Mouse (Mus musculus): Measurements from ENCODE around the gene Acpp.

Gene Acpp

DNA sequence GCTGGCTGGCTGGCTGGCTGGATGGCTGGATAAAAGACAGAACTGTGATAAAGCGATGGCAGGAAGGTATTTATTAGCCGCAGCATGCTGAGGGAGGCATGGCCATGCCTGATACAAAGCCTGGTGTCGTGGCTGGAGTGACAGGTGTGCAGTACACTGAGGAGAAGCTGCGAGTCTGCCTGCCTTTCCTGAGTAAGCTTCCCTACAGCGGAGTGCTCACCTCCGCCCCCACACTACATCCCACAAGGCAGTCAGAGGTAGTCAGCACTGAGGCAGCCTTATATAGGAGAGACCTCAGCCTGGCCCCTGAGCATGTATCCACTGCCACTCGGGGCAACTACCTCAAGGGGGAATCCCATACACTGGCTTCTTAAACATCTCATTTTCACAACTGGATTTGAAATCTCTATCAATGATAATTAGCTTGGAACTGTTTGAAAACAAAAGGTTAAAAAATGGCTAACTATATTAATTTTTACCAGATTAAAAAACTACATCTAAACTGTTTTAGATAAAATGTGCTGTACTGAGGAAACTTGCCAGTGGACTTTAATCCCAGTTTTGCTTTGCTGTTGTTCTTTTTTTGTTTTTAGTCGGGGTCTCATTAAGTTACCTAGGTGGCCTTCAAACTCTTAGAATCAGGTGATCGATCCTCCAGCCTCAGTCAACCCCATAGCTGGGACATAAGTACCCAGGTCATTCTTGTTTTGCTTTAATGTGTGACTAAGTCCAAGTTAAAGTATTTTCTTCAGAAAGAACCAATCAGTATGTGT lies 83.0 kb downstream of the Acpp start:
- no peak for DNase-seq (ENCODE audit: low read depth, low spot score)

DNA sequence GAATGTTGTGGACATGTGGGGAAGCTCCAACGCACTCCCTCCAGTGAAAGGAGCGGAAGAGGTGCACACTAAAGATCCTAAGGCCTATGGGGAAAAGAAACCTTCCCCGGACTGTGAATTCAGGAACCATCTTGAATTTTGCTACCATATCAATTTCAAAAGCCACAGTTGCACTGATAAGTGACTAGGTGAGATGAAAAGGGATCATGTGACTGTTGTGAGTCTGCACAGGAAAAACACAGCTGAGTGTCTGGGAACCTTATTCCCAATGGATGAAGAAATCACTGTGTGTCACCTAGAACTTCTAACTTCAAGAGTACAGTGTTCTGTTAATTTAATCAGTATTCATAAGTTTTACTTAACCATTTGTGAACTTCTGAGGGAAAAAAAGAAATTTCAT lies 84.9 kb downstream of the Acpp start:
- no peak for DNase-seq (ENCODE audit: low read depth, low spot score)

DNA sequence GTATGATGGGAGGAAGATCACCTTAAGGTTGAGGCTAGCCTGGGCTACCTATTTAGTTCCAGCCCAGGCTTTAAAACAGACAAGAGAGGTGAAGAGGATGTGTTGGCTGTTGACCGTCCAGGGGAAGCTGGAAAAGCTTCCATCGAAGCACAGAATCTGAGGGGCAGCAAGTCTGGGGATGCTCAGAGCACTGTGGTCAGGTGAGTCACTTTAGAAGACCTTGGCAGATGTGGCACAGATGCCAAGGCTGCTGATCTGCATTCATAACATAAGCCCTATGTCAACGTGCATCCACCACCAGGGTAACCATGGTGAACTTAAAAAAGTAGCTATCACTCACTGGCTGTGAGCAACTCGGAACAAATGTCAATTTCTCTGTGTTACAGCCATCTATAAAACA lies 85.9 kb downstream of the Acpp start:
- no peak for DNase-seq (ENCODE audit: low read depth, low spot score)

DNA sequence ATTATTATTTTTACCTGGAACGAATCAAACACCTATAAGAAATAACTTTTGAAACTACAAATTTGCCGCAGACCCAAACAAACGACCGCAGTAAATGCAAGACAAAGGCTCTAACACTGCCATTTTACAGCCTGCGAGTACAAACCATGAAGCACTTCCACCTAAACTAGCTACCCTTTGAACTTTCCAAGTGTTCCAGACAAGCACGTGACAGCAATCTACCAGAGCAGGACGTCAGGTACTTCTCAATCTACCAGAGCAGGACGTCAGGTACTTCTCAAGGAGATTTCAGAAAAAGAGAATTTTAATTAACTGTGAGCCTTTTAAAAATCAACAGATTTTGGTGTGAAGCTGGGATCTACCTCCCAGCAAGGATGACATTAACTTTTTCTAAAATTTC lies 86.4 kb downstream of the Acpp start:
- no peak for DNase-seq (ENCODE audit: low read depth, low spot score)

DNA sequence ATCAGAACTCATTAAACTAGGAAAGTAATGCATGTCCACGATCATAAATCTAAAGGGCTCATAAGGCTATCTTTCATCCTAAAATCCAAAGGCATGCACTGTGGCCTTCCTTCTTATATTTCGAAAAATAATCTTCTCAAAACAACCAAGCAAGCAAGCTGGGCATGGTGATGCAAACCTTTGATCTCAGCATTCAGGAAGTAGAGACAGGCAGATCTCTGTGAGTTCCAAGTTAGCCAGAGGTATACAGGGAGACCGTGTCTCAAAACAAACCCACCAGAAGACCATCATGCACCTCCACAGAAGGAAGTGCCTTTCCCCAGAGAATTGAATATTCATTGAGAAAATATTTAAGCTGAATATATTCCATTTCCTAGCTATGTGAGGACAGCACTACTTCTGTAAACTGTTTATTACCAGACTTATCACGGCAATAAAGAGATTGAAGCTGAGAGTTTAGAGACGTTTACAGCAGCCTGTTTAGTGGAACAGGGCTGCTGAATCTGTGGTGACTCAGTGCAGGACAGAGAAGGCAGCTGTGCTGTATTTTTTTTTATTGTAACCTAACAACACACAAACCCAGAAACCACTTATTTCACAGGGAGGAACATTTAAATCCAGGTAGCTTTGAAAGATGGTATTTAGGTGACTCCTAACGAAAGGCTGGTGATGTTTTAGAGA lies 90.1 kb downstream of the Acpp start:
- DNase-seq (ENCODE audit: low read depth, low spot score) = no peak

DNA sequence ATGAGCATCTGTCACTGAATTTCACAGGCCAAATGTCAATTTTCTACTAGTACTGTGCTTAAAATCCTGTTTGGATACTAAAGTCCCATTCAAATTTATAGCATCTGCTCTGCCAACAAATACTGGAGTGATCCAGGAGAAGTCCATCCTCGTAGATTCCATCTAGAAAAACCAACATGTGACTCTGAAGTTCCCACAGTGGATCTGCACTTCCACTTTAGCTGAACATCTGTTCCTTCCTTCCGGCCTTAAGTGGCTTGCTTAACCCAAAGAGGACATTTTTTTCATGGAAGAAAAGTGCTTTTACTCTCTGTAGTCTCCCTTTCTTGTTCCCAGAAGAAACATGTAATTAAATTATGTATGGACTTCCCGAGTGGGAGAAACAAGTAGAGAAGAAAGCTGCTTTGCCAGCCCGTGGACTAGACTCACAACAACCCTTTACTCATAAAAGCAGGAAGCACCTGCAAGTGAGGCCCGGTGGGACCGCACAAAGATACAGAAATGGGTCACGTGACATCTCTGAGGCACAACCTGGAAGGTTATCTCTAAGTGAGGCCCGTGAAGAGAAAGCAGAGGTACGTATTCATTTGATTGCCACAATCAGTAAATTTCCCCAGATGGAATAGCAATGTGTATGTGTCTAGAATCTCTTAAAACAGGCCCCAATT lies 93.6 kb downstream of the Acpp start:
- DNase-seq (ENCODE audit: low read depth, low spot score) = no peak

DNA sequence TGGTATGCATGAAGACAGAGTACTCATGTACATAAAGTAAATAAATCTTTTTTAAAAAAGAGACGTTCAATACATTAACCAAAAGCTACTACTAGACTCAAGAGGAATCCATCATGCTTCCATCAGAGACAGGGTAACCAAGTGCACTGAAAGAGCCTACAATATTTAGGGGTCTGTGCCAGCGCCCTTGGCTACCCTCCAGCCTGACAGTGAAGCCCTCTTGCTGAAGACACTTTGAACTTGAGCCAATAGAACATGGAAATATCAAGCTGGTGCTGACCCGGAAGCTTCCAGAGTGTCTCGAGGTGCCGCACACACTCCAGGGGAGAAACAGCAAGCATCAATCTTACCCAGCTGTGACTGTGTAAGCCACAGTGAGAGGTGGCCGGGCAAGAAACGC lies 97.4 kb downstream of the Acpp start:
- no peak for DNase-seq (ENCODE audit: low read depth, low spot score)

DNA sequence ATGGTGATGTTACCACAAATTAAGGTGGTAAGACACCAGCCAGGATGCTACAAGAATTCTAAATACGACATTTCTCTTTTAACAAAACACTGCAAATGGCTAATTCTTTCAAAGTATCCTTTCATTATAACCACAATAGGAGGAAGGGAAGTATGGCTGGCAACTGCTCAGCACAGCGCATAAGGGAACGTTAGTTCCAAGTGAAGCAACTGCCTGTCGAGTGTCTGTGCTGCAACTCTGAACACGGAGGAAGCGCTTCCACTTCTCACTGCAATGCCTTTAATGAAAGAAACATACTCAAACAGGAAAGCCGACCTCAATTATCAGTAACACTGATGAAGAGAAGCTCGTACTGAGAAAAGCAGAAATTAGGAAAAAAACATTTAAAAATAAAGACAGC lies 98.5 kb downstream of the Acpp start:
- DNase-seq (ENCODE audit: low read depth, low spot score) = no peak
